Mouse (Mus musculus): ENCODE measurements around the gene Nlk. TPM values are rescaled to one million over a fixed set of nuclear protein-coding genes. Genes with fewer than 3 reads are reported as not detected.

Nlk gene
- total and polyA plus RNA-seq, 2 experiments = 4.8 to 7.5 TPM

DNA sequence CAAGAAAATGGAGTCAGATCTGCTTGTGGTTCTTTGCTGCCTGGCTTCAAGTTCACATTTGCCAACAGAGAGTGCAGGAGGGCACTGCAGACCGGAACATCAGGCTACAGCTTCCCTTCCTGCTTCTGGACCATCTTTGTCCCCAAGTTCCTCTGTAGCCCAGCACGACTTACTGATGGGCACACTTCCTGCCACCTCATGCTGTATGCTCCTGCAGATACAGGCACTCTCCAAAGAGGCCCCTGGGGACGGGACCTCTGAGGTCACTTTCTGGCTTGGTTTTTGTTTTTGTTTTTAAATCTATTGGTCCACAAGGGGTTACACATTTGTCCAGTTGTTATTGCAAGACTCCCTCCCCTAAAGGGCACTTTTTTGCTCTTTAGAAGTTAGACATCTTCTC lies 127.4 kb downstream of the Nlk start:
- H3K4me3 ChIP-seq (ENCODE audit: insufficient read depth, low read depth, low read length) = no peak overlapping the region
- no peak overlapping the region for H3K27ac ChIP-seq (replicated peaks; ENCODE audit: insufficient read depth, low read depth, low read length)
- TF ChIP-seq POLR2A (IDR thresholded peaks at IDR 0.05; ENCODE audit: extremely low read depth, insufficient read depth, low read length) (no peak), CTCF (IDR thresholded peaks at IDR 0.05; ENCODE audit: low read depth, low read length) (no peak)
- H3K36me3 ChIP-seq (ENCODE audit: control insufficient read depth, insufficient read depth, low read length) = peaks cover 4% of the 10 kb centered on the region; the same call in 1 of the 2 replicates
- no peaks in the 10 kb centered on the region for H3K79me2 ChIP-seq (ENCODE audit: control insufficient read depth, insufficient read depth, low read length)
- peaks cover 6% of the 10 kb centered on the region for H3K4me1 ChIP-seq (ENCODE audit: control insufficient read depth, insufficient read depth, low read length)
- H3K9ac ChIP-seq (ENCODE audit: low read depth, low read length) = no peak overlapping the region
- WGBS = 71% methylated on average over 3 of the region's 3 CpGs
- DNase-seq (ENCODE audit: extremely low read depth, low read depth, low spot score) = no peak
- no peaks in the 10 kb centered on the region for H3K27me3 ChIP-seq (ENCODE audit: control insufficient read depth, insufficient read depth, low read length)

DNA sequence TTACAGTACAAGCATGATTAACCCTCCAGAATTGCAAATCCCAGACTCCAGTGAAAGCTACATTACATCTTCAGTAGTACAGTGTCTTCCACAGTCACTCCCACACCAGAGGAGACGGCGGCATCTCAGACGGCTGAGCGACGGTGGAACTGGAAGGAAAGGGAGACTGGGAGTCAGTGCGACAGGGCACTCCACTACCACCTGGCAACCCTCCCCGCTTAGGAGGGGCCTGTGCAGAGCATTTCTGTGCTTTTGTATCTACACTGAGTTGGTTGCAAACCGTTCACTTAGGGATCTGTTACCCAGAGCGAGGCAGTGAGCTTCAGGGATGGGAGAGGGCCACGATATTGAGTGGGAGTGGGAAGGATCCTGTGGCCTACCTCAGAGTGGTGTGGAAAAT lies 128.3 kb downstream of the Nlk start:
- Histone ChIP-seq H3K4me1 (ENCODE audit: control insufficient read depth, insufficient read depth, low read length) (peaks cover 2% of the 10 kb centered on the region; the same call in 1 of the 2 replicates), H3K9ac (ENCODE audit: low read depth, low read length) (no peak overlapping the region), H3K4me3 (ENCODE audit: insufficient read depth, low read depth, low read length) (no peak overlapping the region), H3K27ac (replicated peaks; ENCODE audit: insufficient read depth, low read depth, low read length) (no peak overlapping the region), H3K36me3 (ENCODE audit: control insufficient read depth, insufficient read depth, low read length) (peaks cover 4% of the 10 kb centered on the region; the same call in 1 of the 2 replicates), H3K79me2 (ENCODE audit: control insufficient read depth, insufficient read depth, low read length) (no peaks in the 10 kb centered on the region), H3K27me3 (ENCODE audit: control insufficient read depth, insufficient read depth, low read length) (no peaks in the 10 kb centered on the region)
- no peak for TF ChIP-seq POLR2A (IDR thresholded peaks at IDR 0.05; ENCODE audit: extremely low read depth, insufficient read depth, low read length)
- TF ChIP-seq CTCF (IDR thresholded peaks at IDR 0.05; ENCODE audit: low read depth, low read length) = no peak
- 94% methylated on average over 10 of the region's 10 CpGs for WGBS
- no peak for DNase-seq (ENCODE audit: extremely low read depth, low read depth, low spot score)

DNA sequence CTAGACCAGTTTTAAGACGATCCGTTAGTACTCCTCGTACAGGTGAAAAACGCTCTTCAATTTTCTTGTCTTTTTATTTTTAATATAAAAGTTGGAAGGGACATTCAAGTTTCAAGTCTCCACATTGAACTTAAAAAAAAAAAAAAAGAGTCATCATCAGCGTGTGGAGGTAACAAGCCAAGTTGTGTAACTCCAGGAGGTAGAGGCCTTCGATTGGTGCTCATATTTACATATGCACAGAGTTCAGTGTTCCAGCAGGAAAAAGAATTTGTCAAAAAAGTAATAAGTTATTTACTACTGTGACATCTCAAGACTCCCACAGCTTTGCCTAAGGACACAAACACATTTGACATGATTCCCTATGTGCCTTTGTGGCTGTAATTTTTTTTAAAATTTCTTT lies 129.6 kb downstream of the Nlk start:
- H3K27ac ChIP-seq (replicated peaks; ENCODE audit: insufficient read depth, low read depth, low read length) = no peak overlapping the region
- H3K79me2 ChIP-seq (ENCODE audit: control insufficient read depth, insufficient read depth, low read length) = no peaks in the 10 kb centered on the region
- H3K27me3 ChIP-seq (ENCODE audit: control insufficient read depth, insufficient read depth, low read length) = no peaks in the 10 kb centered on the region
- peak; percentile 58 for DNase-seq (ENCODE audit: extremely low read depth, low read depth, low spot score)
- 68% methylated on average over 6 of the region's 6 CpGs for WGBS
- peaks cover 4% of the 10 kb centered on the region; the same call in 1 of the 2 replicates for H3K36me3 ChIP-seq (ENCODE audit: control insufficient read depth, insufficient read depth, low read length)
- H3K4me3 ChIP-seq (ENCODE audit: insufficient read depth, low read depth, low read length) = no peak overlapping the region
- peaks cover 2% of the 10 kb centered on the region; the same call in 1 of the 2 replicates for H3K4me1 ChIP-seq (ENCODE audit: control insufficient read depth, insufficient read depth, low read length)
- TF ChIP-seq CTCF (IDR thresholded peaks at IDR 0.05; ENCODE audit: low read depth, low read length) = no peak
- no peak for TF ChIP-seq POLR2A (IDR thresholded peaks at IDR 0.05; ENCODE audit: extremely low read depth, insufficient read depth, low read length)
- no peak overlapping the region for H3K9ac ChIP-seq (ENCODE audit: low read depth, low read length)

DNA sequence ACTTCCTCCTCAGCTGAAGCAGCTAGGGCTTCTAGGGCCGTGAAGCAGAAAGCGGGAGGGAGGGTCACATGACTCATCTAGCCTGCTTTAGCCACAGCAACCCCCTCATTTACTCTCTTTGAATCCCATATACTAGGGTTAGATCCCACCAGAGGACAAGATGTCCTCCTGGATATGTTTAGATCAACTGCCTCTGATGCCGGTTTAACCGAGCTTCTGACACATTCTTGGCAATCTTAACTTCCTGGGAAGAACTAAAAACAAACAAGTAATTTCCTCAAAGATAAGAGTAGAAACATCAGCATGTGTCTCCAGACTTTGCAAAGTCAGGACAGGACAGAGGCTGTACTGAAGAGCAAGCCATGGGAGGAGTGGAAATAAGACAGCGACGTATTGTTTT lies 130.4 kb downstream of the Nlk start:
- peak; percentile 54 for DNase-seq (ENCODE audit: extremely low read depth, low read depth, low spot score)
- WGBS = 60% methylated on average over 6 of the region's 6 CpGs
- Histone ChIP-seq H3K79me2 (ENCODE audit: control insufficient read depth, insufficient read depth, low read length) (no peaks in the 10 kb centered on the region), H3K4me3 (ENCODE audit: insufficient read depth, low read depth, low read length) (no peak overlapping the region), H3K9ac (ENCODE audit: low read depth, low read length) (no peak overlapping the region), H3K4me1 (ENCODE audit: control insufficient read depth, insufficient read depth, low read length) (peaks cover 2% of the 10 kb centered on the region; the same call in 1 of the 2 replicates), H3K27ac (replicated peaks; ENCODE audit: insufficient read depth, low read depth, low read length) (peak overlapping the region; percentile 78), H3K36me3 (ENCODE audit: control insufficient read depth, insufficient read depth, low read length) (peaks cover 2% of the 10 kb centered on the region; the same call in 1 of the 2 replicates), H3K27me3 (ENCODE audit: control insufficient read depth, insufficient read depth, low read length) (no peaks in the 10 kb centered on the region)
- TF ChIP-seq POLR2A (IDR thresholded peaks at IDR 0.05; ENCODE audit: extremely low read depth, insufficient read depth, low read length) = no peak
- no peak for TF ChIP-seq CTCF (IDR thresholded peaks at IDR 0.05; ENCODE audit: low read depth, low read length)

DNA sequence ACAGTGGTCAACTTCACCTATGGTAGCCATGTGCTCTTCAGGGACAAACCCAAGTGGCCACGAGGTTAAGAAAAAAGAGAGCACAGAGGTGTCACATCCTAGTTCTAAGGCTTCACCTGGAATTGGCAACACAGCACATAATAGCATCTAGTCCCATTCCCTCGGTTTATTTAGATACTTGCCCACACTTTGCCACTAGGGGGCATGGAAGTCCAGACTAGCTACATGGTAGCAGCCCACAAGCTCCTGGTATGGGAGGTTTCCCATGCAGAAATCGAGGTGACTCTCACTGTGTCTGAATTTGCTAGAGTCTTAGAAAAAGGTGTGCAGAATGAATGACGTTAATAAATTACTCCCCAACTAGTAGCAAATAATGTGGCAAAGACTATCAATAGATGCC lies 136.7 kb downstream of the Nlk start:
- Histone ChIP-seq H3K27me3 (ENCODE audit: control insufficient read depth, insufficient read depth, low read length) (no peaks in the 10 kb centered on the region), H3K36me3 (ENCODE audit: control insufficient read depth, insufficient read depth, low read length) (no peaks in the 10 kb centered on the region), H3K9ac (ENCODE audit: low read depth, low read length) (no peak overlapping the region), H3K4me3 (ENCODE audit: insufficient read depth, low read depth, low read length) (no peak overlapping the region), H3K4me1 (ENCODE audit: control insufficient read depth, insufficient read depth, low read length) (peaks cover 5% of the 10 kb centered on the region), H3K79me2 (ENCODE audit: control insufficient read depth, insufficient read depth, low read length) (no peaks in the 10 kb centered on the region), H3K27ac (replicated peaks; ENCODE audit: insufficient read depth, low read depth, low read length) (no peak overlapping the region)
- no peak for TF ChIP-seq POLR2A (IDR thresholded peaks at IDR 0.05; ENCODE audit: extremely low read depth, insufficient read depth, low read length)
- peak; percentile 68 for TF ChIP-seq CTCF (IDR thresholded peaks at IDR 0.05; ENCODE audit: low read depth, low read length)
- 11% methylated on average over 4 of the region's 4 CpGs for WGBS
- DNase-seq (ENCODE audit: extremely low read depth, low read depth, low spot score) = peak; percentile 64

DNA sequence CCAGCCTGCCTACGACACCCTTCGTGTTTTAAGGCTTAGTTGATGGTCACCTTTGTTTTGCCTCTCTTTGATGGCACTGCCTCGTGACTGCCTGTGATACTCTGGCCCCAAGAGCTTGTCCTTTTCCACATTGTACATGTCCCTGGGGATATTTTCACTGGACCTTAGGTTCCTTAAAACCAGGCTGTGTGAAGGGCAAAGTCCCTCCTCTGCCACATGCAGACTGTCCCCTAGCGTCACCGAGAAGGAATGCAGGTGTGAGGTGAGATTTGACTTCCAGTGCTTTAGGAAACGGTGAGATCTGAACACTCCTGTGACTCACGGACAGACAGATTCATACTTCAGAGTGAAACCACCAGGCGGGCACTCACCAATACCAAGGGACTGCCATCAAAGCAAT lies 139.9 kb downstream of the Nlk start:
- WGBS = 74% methylated on average over 8 of the region's 8 CpGs
- no peaks in the 10 kb centered on the region for H3K36me3 ChIP-seq (ENCODE audit: control insufficient read depth, insufficient read depth, low read length)
- no peak overlapping the region for H3K4me3 ChIP-seq (ENCODE audit: insufficient read depth, low read depth, low read length)
- peak; percentile 70 for DNase-seq (ENCODE audit: extremely low read depth, low read depth, low spot score)
- H3K4me1 ChIP-seq (ENCODE audit: control insufficient read depth, insufficient read depth, low read length) = peaks cover 8% of the 10 kb centered on the region
- H3K27ac ChIP-seq (replicated peaks; ENCODE audit: insufficient read depth, low read depth, low read length) = no peak overlapping the region
- no peaks in the 10 kb centered on the region for H3K79me2 ChIP-seq (ENCODE audit: control insufficient read depth, insufficient read depth, low read length)
- no peak overlapping the region for H3K9ac ChIP-seq (ENCODE audit: low read depth, low read length)
- TF ChIP-seq CTCF (IDR thresholded peaks at IDR 0.05; ENCODE audit: low read depth, low read length) (peak; percentile 55; the same call in 1 of the 2 replicates), POLR2A (IDR thresholded peaks at IDR 0.05; ENCODE audit: extremely low read depth, insufficient read depth, low read length) (no peak)
- no peaks in the 10 kb centered on the region for H3K27me3 ChIP-seq (ENCODE audit: control insufficient read depth, insufficient read depth, low read length)

Data from liver, adult 2 months (tissue).